Mouse (Mus musculus): ENCODE measurements around the gene Nid1.

GRCm38 (mm10) chr13:13518114-13518513 is 80.8 kb downstream of the Nid1 start:
- no peak for TF ChIP-seq CTCF (IDR thresholded peaks at IDR 0.05; ENCODE audit: low read depth)
- TF ChIP-seq EP300 (optimal IDR thresholded peaks at IDR 0.05), result no peak

Data from stomach, postnatal 0 days (tissue).